12 mouse cellular contexts compared by ENCODE assay signal in the genomic region with DNA sequence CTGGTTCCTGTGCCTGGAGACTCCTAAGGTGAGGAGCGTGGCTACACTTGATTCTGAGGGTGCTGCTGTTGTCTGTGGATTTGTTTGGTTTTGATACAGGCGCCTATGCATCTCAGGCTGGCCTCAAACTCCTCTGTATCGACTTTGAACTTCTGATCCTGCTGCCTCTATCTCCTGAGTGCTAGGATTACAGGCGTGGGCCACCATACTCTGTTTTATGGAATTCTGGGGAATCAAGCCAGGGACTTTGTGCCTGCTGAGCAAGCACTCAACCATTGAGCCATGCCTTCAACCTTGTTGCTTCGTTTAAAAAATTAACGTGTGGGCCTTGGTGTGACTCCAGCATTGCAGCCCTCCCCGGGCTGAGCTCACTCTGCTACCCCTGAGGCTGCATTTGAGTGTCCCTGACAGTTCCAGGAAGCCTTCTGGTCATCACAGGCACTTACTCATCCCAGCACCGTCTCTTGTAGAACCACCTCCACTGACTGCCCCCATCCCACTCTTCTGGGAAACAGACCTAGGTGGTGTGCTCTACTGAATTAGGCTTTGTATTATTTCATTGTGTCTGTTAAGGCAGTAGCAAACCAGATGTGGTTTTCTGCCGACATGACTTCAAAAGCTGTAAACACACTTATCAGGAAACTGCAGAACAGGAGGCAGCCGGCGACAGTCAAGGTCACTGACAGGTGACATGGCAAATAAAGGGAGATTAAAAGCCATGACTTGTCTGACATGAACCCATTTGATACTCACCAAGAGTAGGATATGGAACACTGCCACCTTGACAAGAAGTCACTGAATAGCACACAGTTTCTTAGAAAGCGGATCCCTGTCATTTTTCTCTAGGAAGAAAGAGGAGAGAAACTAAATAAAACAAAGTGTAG.
DNase-seq lines count a peak whose midpoint lies in the region; ATAC-seq and TF ChIP-seq lines count a peak whose summit lies in the region.
"Had no signal": no experiment of that assay in that cellular context is flagged by ENCODE, and none has a peak within 500 bp of the region (broad histone marks: within the 10 kb centered on the region; RNA-seq: fewer than 3 reads in every experiment).

No protein-coding gene starts in this region.

- no peaks in the 10 kb centered on the region for H3K27me3 ChIP-seq in intestine, postnatal 0 days (replicated peaks; ENCODE audit: control insufficient read depth, insufficient read depth, low read length)
- H3K27me3 ChIP-seq in liver, postnatal 0 days (ENCODE audit: insufficient read depth, low read length) = no peaks in the 10 kb centered on the region
- no peaks in the 10 kb centered on the region for H3K27me3 ChIP-seq in embryonic facial prominence, embryonic 10.5 days (replicated peaks; ENCODE audit: low read depth, poor library complexity, severe bottlenecking)
- H3K27me3 ChIP-seq: embryonic facial prominence, embryonic 15.5 days; limb, embryonic 15.5 days; megakaryocyte, embryonic 14.5 days had no signal

- no peak overlapping the region for H3K4me3 ChIP-seq in intestine, postnatal 0 days (ENCODE audit: low read depth, low read length)
- H3K4me3 ChIP-seq in liver, postnatal 0 days (ENCODE audit: low read depth, low read length) = no peak overlapping the region
- no peak overlapping the region for H3K4me3 ChIP-seq in left cerebral cortex, adult 2 months
- H3K4me3 ChIP-seq in embryonic facial prominence, embryonic 10.5 days = no peak overlapping the region
- H3K4me3 ChIP-seq: embryonic facial prominence, embryonic 15.5 days; limb, embryonic 15.5 days; megakaryocyte, embryonic 14.5 days had no signal

- WGBS in intestine, postnatal 0 days = 32% methylated on average over 12 of the region's 12 CpGs
- WGBS in liver, postnatal 0 days (ENCODE audit: insufficient replicate concordance) = 32% methylated on average over 12 of the region's 12 CpGs
- 70% methylated on average over 12 of the region's 12 CpGs for WGBS in embryonic facial prominence, embryonic 10.5 days

- TF ChIP-seq EP300 in liver, postnatal 0 days (IDR thresholded peaks at IDR 0.05; ENCODE audit: low read depth) = peak; percentile 71

- no peak overlapping the region for H3K4me2 ChIP-seq in intestine, postnatal 0 days (replicated peaks; ENCODE audit: low read depth)
- H3K4me2 ChIP-seq in liver, postnatal 0 days (ENCODE audit: low read depth, low read length) = no peak overlapping the region
- H3K4me2 ChIP-seq: embryonic facial prominence, embryonic 15.5 days; limb, embryonic 15.5 days had no signal

- H3K9me3 ChIP-seq in intestine, postnatal 0 days (ENCODE audit: control insufficient read depth) = no peaks in the 10 kb centered on the region
- no peaks in the 10 kb centered on the region for H3K9me3 ChIP-seq in liver, postnatal 0 days (ENCODE audit: low read length)
- H3K9me3 ChIP-seq in embryonic facial prominence, embryonic 10.5 days = no peaks in the 10 kb centered on the region
- H3K9me3 ChIP-seq: embryonic facial prominence, embryonic 15.5 days; limb, embryonic 15.5 days; megakaryocyte, embryonic 14.5 days had no signal

- no peak for TF ChIP-seq CTCF in intestine, postnatal 0 days (IDR thresholded peaks at IDR 0.05; ENCODE audit: low read depth)
- TF ChIP-seq CTCF in liver, postnatal 0 days (IDR thresholded peaks at IDR 0.05; ENCODE audit: low read depth) = no peak
- TF ChIP-seq CTCF in left cerebral cortex, adult 2 months (IDR thresholded peaks at IDR 0.05) = no peak

- 0 out of 2 replicates have a peak, but pooled peaks cover 11% of the 10 kb centered on the region for H3K4me1 ChIP-seq in intestine, postnatal 0 days (replicated peaks; ENCODE audit: control insufficient read depth, insufficient read depth, low read length)
- peaks cover 4% of the 10 kb centered on the region; the same call in 1 of the 2 replicates for H3K4me1 ChIP-seq in liver, postnatal 0 days (ENCODE audit: insufficient read depth)
- peaks cover 15% of the 10 kb centered on the region for H3K4me1 ChIP-seq in embryonic facial prominence, embryonic 10.5 days
- H3K4me1 ChIP-seq: embryonic facial prominence, embryonic 15.5 days had no signal

- DNase-seq in adrenal gland, adult 2 months = peak; percentile 58
- no peak for DNase-seq in adrenal gland, adult 18-20 months (ENCODE audit: low spot score in 2 of 2)
- peak; percentile 28 for DNase-seq in c-Kit-positive CD71-positive TER-119-negative erythroid progenitor cells, embryonic 14.5 days (ENCODE audit: low read depth)
- DNase-seq in liver, postnatal 0 days = no peak
- DNase-seq in left cerebral cortex, adult 2 months (ENCODE audit: extremely low spot score in 1 of 2, low spot score in 2 of 2) = no peak
- no peak for DNase-seq in embryonic facial prominence, embryonic 10.5 days (ENCODE audit: low spot score)
- no peak for DNase-seq in T-cell, adult 2 months (ENCODE audit: low spot score)
- DNase-seq: kidney, postnatal 36 days had no signal

- no peaks in the 10 kb centered on the region for H3K36me3 ChIP-seq in intestine, postnatal 0 days (ENCODE audit: control insufficient read depth, insufficient read depth)
- H3K36me3 ChIP-seq in liver, postnatal 0 days (replicated peaks; ENCODE audit: insufficient read depth, low read length) = no peaks in the 10 kb centered on the region
- no peaks in the 10 kb centered on the region for H3K36me3 ChIP-seq in embryonic facial prominence, embryonic 10.5 days (replicated peaks)
- H3K36me3 ChIP-seq: embryonic facial prominence, embryonic 15.5 days; limb, embryonic 15.5 days had no signal

- ATAC-seq in intestine, postnatal 0 days = peak; percentile 78
- peak; percentile 70 for ATAC-seq in liver, postnatal 0 days

- no peak overlapping the region for H3K9ac ChIP-seq in intestine, postnatal 0 days (ENCODE audit: low read depth, low read length)
- no peak overlapping the region for H3K9ac ChIP-seq in liver, postnatal 0 days (replicated peaks)
- H3K9ac ChIP-seq: embryonic facial prominence, embryonic 15.5 days; limb, embryonic 15.5 days had no signal

- intact Hi-C loops in left cerebral cortex, adult 2 months (cut with DNase I) = no loop called here

- peak overlapping the region; percentile 50; the same call in 1 of the 2 replicates for H3K27ac ChIP-seq in intestine, postnatal 0 days (ENCODE audit: low read depth, low read length)
- H3K27ac ChIP-seq in liver, postnatal 0 days (ENCODE audit: low read depth) = no peak overlapping the region
- no peak overlapping the region for H3K27ac ChIP-seq in left cerebral cortex, adult 2 months
- H3K27ac ChIP-seq in embryonic facial prominence, embryonic 10.5 days (replicated peaks) = no peak overlapping the region
- H3K27ac ChIP-seq: embryonic facial prominence, embryonic 15.5 days; limb, embryonic 15.5 days had no signal

Comparison
In these comparisons a context has a peak if more than half of its experiments do, and no peak if none do; other contexts are left out.
1. DNase-seq: peak in adrenal gland, adult 2 months (single experiment) and c-Kit-positive CD71-positive TER-119-negative erythroid progenitor cells, embryonic 14.5 days (single experiment); none in adrenal gland, adult 18-20 months (0 of 2), liver, postnatal 0 days (single experiment), left cerebral cortex, adult 2 months (0 of 2), embryonic facial prominence, embryonic 10.5 days (single experiment) and T-cell, adult 2 months (single experiment).